Mouse (Mus musculus): ENCODE data around the gene Pcmt1. TPM values are rescaled to one million over a fixed set of nuclear protein-coding genes. Genes with fewer than 3 reads are reported as not detected.
A peak's percentile ranks its signal among the peaks of the same experiment; 100 is the strongest.

Pcmt1 gene
- polyA plus RNA-seq, 1 experiment, result 128 TPM

DNA sequence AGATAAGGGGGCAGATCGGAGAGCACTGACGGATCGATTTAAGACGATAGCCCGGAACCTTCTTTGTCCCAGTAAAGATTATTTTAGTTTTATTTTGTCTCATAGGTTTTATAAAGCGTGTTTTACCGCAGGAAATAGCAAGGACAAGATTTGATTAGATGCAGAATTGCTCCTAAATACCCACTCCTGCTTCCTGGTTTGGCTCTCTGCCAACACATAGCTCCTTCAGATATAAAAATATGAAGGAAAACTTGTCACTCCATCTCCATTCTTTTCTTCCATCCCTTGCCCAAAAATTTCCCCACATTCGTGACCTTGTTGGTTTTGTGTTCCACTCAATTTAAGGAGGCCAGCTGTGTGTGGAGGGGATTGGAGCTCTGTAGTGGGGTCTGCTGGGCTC lies 90.1 kb downstream of the Pcmt1 start:
- no peak for DNase-seq (ENCODE audit: extremely low spot score in 1 of 2, low spot score in 1 of 2)

- DNase-seq (ENCODE audit: extremely low spot score in 1 of 2, low spot score in 1 of 2), result peak in 1 of 2 experiments; percentile 44
Observed at GRCm38 (mm10) chr10:7590234-7590689, 90.7 kb downstream of the Pcmt1 start.

- DNase-seq (ENCODE audit: extremely low spot score in 1 of 2, low spot score in 1 of 2), result peak; percentile 66 to 88
Observed at GRCm38 (mm10) chr10:7589592-7590233, 91.2 kb downstream of the Pcmt1 start, which contains the start of gene Lrp11. TSS of gene Lrp11 (plus strand) at chr10:7589800.

DNA sequence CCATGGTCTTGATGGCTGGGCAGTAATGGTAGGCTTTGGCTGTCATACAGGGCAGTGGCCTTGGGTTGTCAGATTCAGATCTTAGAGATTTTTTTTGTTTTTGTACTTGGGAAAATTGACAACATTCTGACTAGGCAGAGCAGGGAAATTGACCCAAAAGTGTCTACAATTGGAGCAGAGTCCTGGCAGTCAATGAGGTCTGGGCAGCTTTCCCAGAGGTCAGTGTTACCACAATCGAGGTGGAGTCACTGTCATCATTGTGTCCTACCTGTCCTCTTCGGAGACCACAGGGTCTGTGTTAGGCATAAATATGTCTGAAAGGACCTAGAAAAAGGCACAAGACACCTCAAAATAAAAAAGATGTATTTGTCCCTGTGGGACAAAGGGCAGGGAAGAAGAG lies 94.2 kb downstream of the Pcmt1 start:
- DNase-seq (ENCODE audit: extremely low spot score in 1 of 2, low spot score in 1 of 2), result no peak

- DNase-seq (ENCODE audit: extremely low spot score in 1 of 2, low spot score in 1 of 2), result no peak
Observed at GRCm38 (mm10) chr10:7582891-7583557, 97.9 kb downstream of the Pcmt1 start.

DNA sequence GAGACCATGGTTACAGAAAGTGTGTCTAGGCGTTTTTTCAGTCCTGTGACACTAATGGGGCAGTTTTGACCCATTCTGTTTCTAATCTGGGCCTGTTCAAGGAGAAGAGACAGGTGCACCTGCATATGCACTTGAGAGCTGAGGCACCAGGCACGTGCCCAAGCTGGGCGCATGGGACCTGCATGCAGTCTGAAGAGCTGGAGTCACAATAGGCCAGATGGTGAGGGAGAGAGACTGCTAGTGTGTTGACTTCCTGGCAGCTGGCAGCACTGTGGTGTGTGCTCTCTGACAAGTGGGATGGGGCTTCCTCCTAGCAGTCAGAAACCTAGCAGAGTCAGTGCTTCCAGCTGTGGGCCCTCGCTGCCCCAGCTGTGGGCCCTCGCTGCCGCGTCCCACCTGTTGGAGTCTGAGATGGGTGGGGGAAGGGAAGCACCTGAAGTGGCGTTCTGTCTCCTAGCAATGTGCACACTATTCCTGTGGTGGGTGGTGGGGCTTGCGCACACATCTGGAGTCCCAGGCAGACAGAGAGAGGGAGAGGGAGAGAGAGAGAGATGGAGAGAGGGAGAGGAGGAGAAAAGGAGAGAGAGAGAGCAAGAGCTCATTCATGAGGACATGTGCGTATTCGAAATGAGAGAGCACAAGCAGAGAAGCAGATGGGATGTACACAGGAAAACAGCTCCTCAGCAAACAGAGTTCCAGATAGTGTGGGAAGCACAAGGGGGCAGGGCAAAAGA lies 98.6 kb downstream of the Pcmt1 start:
- no peak for DNase-seq (ENCODE audit: extremely low spot score in 1 of 2, low spot score in 1 of 2)

DNA sequence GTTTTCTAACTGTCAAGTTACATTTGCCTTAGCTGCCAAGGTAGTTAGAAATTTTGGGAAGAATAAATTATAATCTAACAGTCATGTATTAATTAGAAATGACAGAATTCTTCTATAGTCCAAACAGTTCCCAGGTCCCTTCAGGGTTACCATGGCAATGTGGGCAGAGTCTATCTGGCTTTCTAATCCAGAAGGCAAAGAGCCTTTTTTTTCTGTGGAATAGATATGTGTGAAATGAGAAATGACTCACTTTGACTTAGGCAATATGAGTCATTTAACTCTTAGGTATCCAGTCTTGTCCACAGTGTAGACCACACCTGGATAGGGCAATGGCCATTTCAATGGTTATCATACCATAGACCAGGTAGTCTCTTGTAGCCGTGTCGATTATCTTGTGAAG lies 99.5 kb downstream of the Pcmt1 start:
- DNase-seq (ENCODE audit: extremely low spot score in 1 of 2, low spot score in 1 of 2), result no peak

Other genes starting within 250 kb of the Pcmt1 start
- gene Ulbp1, start 207.5 kb downstream of the Pcmt1 start, polyA plus RNA-seq (2012; rRNA removed), result 0.06 and 0.11 TPM in 2 replicates
- gene Lrp11, start 91.3 kb downstream of the Pcmt1 start, polyA plus RNA-seq (2012; rRNA removed), result 113 TPM in 2 replicates
- gene Nup43, start 13.6 kb downstream of the Pcmt1 start, polyA plus RNA-seq (2012; rRNA removed), result 6.7 and 7.7 TPM in 2 replicates
- gene Lats1, start 78 bp upstream of the Pcmt1 start, polyA plus RNA-seq (2012; rRNA removed), result 18.0 and 19.2 TPM in 2 replicates
- 13.6 and 13.8 TPM in 2 replicates for gene Katna1, start 44.9 kb upstream of the Pcmt1 start, polyA plus RNA-seq (2012; rRNA removed)
- 28.7 and 32.4 TPM in 2 replicates for gene Ginm1, start 111.7 kb upstream of the Pcmt1 start, polyA plus RNA-seq (2012; rRNA removed)
- gene Ppil4, start 111.8 kb upstream of the Pcmt1 start, polyA plus RNA-seq (2012; rRNA removed), result 24.8 and 27.9 TPM in 2 replicates
- 0.15 and 0.22 TPM in 2 replicates for gene Zc3h12d, start 151.3 kb upstream of the Pcmt1 start, polyA plus RNA-seq (2012; rRNA removed)